Mouse (Mus musculus): ENCODE results near the gene G6pc3.

Gene G6pc3

DNA sequence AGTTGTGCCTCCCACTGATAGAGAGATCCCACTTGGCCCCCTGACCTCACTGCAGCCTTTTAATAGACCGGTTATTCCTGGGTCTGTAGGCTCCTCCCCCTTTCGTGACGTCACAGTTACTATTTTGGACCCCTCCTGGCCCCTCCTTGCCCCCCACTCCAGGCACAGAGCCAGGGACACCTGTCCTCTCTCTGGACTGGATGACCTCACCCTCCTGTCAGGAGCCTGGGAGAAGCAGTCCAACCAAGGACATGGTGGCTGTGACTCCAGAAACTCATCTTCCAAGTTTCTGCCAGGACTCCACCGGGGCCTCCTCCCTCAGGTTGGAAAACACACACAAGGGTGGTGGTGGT is 30.6 kb downstream of the G6pc3 start:
- DNase-seq = peak; percentile 72

GRCm38 (mm10) chr11:102220451-102220850 is 31.0 kb downstream of the G6pc3 start:
- peak; percentile 32 for DNase-seq

GRCm38 (mm10) chr11:102221243-102221953 is 32.0 kb downstream of the G6pc3 start:
- peak; percentile 19 for DNase-seq

DNA sequence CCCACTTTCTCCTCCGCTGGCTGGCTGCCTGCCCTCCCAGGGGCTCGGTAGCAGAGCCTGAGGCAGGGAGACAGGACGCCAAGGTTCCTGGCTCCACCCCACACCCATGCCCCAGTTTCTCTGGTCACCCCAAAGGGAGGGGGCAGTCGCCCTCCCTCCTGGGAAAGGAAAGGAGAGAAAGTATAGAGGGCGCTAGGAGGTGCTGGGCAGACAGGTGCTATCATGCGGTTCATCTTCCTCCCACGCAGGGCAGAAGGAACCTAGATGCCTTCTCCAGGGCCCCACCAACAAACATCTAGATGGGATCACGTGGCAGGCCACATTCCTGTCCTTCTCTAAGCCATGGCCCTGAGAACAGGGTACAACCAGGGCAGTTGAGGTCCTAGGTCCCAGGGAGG is 32.5 kb downstream of the G6pc3 start:
- DNase-seq = peak; percentile 57

DNA sequence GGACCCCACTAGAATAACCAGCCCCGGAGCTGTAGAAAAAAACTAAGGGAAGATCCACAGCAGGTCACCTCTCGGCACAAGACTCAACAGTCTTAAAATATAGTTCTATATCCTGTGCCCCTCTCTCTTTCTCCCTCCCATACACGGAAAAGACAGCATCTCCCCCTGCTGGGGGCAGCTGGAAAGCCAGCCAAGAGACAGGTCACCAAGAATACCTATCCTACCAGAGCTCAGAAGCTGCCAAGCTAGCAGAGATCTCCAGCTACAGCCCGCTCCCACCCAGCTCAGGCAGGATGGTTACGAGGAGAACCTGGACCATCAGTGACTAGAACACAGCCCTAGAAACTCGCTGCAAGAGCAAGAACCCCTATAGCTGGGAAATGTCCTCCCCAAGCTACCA is 33.7 kb downstream of the G6pc3 start:
- DNase-seq = no peak

DNA sequence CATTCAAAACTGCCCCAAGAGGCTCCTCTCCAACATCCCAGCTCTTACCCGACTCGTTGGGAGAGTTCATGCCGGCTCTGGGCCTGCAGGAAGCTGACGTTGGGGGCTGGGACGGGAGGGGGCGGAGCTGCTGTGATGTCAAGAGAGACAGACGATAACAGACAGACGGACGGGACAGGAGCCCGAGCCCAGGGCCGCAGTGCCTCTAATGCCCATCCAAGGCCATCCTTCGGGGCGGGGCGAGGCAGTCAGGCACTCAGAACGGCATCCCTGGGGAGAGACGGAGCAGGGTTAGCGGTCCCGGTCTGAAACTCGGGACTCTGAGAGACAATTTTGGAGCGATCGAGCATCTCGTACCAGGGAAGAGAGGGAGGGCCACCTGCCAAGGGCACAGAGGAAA is 35.3 kb downstream of the G6pc3 start:
- no peak for DNase-seq

DNA sequence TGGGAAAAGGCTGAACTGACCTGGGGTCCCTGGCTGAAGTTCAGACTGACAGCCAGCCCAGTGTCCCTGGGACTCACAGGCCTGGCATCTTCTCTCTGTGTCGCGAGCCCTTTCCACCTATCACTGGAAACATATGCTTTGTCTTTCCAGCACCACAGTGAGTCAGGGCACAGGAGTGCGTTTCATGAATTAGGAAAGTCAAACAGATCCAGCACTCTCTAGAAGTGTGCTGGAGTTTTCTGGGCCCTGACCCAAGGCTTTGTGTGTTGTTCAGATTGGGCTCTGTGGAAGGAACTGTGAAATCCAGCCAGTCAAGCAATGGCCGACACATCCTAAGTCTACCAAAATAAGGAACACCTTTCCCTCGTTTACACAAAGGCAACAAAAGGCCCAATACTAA is 35.8 kb downstream of the G6pc3 start:
- no peak for DNase-seq

GRCm38 (mm10) chr11:102226067-102226978 is 36.9 kb downstream of the G6pc3 start:
- peak; percentile 29 for DNase-seq

DNA sequence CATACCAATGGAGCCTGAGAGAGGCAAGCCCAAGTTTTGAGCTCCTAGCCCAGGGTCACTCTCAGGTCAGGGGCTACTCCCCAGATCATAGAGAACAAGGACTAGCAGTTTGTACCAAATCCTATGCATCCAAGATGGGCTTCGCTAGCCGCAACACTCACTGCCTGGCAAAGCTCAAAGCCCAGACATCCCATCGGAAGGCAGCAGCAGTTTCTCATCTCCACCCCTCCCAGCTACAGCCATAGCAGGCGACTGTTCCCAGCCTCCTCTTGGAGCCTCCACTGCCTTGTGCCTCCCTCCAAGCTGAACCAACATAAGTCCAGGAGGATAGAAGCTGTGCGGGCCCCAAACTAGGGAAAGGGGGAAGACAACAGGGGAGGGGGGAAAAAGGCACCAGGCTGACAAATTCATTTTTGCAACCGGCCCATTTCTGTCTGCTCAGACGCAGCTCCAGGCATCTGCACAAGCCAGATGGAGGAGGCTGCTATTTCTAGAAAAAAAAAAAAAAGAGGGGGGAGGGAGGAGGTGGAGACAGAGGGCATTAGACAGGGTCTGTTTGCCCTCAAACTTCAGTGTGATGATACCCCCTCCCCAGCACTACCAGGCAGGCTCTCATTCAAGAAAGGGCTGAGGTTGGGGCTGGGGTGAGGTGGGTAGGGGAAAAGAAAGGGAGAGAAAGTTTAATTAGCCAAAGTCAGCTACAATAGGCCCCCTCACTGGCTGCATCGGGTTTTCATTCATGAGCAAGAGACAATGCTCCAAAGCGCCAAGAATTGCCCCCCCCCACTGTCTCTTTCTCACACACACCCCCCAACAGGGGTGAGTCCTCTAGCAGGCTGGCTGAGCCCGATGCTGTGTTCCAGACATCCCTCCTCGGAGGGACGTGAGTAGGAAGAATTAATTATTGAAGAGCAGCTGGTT is 38.1 kb downstream of the G6pc3 start:
- DNase-seq = peak; percentile 21

- no peak for DNase-seq
These were observed 38.7 kb downstream of the G6pc3 start for GRCm38 (mm10) chr11:102228191-102228545.

GRCm38 (mm10) chr11:102228646-102229268 is 39.3 kb downstream of the G6pc3 start:
- no peak for DNase-seq

DNA sequence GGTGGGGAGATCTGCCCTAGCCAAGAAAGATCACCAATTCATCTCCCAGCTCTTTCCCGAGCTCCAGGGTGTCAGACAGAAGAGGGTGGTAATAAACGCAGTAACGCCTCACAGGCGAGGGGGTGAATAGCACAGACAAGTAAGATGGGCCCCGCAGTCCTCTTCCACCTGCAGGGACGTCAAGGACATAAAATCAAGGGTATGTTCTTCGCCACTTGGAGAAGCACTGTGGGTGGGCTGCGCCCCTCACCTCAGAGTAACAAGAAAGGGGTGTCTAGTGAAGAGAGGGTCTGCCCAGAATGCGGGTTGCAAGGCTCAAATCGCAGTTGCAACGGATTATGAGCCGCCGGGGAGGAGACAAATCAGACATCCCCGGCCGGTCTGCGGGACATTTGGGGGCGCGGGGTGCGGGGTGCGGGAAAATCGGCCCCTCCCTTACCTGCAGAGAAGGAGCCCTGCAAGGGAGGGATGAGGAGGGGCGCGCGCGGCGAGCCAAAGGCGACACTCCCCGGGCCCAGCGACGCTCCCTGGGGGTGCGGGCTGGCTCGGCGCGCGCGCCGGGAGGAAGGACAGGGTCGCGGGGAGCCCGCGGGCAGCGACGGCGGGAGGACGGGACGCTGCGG is 40.0 kb downstream of the G6pc3 start:
- no peak for DNase-seq

GRCm38 (mm10) chr11:102230006-102230741 is 40.8 kb downstream of the G6pc3 start, which contains the start of gene Hdac5:
Hdac5 (minus strand) TSS chr11:102230166.
- DNase-seq = peak; percentile 98

GRCm38 (mm10) chr11:102236022-102236421 is 46.6 kb downstream of the G6pc3 start:
- no peak for DNase-seq

- DNase-seq = no peak
These were observed 51.2 kb downstream of the G6pc3 start for GRCm38 (mm10) chr11:102240636-102241035.

GRCm38 (mm10) chr11:102241246-102241645 is 51.8 kb downstream of the G6pc3 start:
- DNase-seq = no peak

DNA sequence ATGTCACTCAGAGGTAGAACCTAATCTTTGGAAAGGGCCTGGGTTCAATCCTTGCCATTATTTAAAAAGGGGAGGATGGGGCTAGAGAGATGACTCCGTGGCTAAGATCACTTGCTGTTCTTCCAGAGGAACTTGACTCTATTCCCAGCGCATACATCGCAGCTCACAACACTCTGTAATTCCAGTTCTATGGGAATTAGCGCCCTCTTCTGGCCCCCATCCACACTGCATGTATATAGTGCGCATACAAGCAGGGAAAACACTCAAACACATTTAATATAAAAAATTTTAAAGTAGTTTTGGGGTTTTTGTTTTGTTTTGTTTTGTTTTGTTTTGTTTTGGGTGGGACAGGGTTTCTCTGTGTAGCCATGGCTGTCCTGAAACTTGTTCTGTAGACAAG is 52.5 kb downstream of the G6pc3 start:
- no peak for DNase-seq

Measured in cerebellum, adult 8-10 months (tissue).